Mouse (Mus musculus): ENCODE measurements around the gene Mrap2.

GRCm38 (mm10) chr9:87198036-87198435 is 53.9 kb downstream of the Mrap2 start:
- TF ChIP-seq GATA1 (IDR thresholded peaks at IDR 0.05; ENCODE audit: low read length) (no peak), TAL1 (IDR thresholded peaks at IDR 0.05; ENCODE audit: low read length) (no peak)
